8 mouse cellular contexts compared by ENCODE assay signal in the genomic region with DNA sequence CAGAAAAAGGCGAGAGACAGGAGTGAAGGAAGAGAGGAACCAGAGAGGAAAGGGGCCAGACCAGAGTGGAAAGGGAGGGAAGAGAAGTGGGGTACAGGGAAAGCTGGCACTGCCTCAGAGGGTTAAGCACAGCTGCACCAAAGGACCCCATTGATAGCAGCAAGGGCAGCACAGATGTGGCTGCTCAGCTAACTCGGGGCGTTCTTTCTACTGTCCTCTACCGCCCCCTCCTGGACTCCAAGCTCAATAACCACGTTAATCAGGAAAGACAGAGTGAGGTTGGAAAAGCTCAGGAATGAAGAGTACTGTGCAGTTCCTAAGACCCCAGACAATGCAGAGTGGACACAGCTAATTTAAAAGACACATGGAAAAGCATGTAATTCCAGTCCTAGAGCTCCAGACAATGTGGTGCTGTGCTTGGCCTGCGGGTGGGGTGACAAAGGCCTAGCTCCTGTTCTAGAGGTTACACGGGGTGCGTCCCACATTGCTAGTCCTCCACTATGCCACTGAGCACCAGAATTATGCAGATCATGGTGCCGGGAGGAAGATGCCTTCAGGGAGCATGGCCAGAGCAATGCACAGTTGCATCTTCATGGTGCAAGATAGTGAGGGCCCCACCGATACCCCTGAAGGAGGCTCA.
A peak's percentile ranks its signal among the peaks of the same experiment; 100 is the strongest.
DNase-seq lines count a peak whose midpoint lies in the region; ATAC-seq and TF ChIP-seq lines count a peak whose summit lies in the region.

No protein-coding gene starts in this region.

- no peaks in the 10 kb centered on the region for H3K4me1 ChIP-seq in thymus, adult 2 months (replicated peaks; ENCODE audit: control insufficient read depth, insufficient read depth, low read length)
- H3K4me1 ChIP-seq in intestine, embryonic 16.5 days (ENCODE audit: control insufficient read depth, insufficient read depth, low read length) = no peaks in the 10 kb centered on the region
- H3K4me1 ChIP-seq in limb, embryonic 11.5 days (ENCODE audit: control insufficient read depth, insufficient read depth, low read length) = peaks cover 3% of the 10 kb centered on the region; the same call in 1 of the 2 replicates
- H3K4me1 ChIP-seq in testis, adult 2 months (ENCODE audit: control insufficient read depth, insufficient read depth, low read length) = no peaks in the 10 kb centered on the region

- peak; percentile 74; the same call in 1 of the 2 replicates for ATAC-seq in frontal cortex, adult (ENCODE audit: low TSS enrichment)
- peak; percentile 36; the same call in 1 of the 2 replicates for ATAC-seq in intestine, embryonic 16.5 days
- no peak for ATAC-seq in limb, embryonic 11.5 days (ENCODE audit: insufficient number of reproducible peaks, low FRiP score, low TSS enrichment, low read depth)

- H3K9ac ChIP-seq in intestine, embryonic 16.5 days (ENCODE audit: low read depth, low read length) = no peak overlapping the region
- no peak overlapping the region for H3K9ac ChIP-seq in limb, embryonic 11.5 days (ENCODE audit: low read length)

- TF ChIP-seq POLR2A in thymus, adult 2 months (IDR thresholded peaks at IDR 0.05; ENCODE audit: control insufficient read depth, extremely low read depth, insufficient read depth, low read length, poor library complexity) = no peak
- no peak for TF ChIP-seq POLR2A in testis, adult 2 months (IDR thresholded peaks at IDR 0.05; ENCODE audit: control insufficient read depth, low read depth, low read length)

- H3K9me3 ChIP-seq in intestine, embryonic 16.5 days (ENCODE audit: control insufficient read depth, low read length) = no peaks in the 10 kb centered on the region
- H3K9me3 ChIP-seq in limb, embryonic 11.5 days (ENCODE audit: control insufficient read depth, low read length) = no peaks in the 10 kb centered on the region

- TF ChIP-seq CTCF in thymus, adult 2 months (IDR thresholded peaks at IDR 0.05; ENCODE audit: borderline replicate concordance, control insufficient read depth, extremely low read depth, insufficient read depth, low read length, poor library complexity) = no peak
- TF ChIP-seq CTCF in testis, adult 2 months (IDR thresholded peaks at IDR 0.05; ENCODE audit: control insufficient read depth, insufficient read depth, insufficient replicate concordance, low read depth, low read length) = peak; percentile 69; the same call in 1 of the 2 replicates

- H3K4me2 ChIP-seq in intestine, embryonic 16.5 days (ENCODE audit: low read depth, low read length) = no peak overlapping the region
- H3K4me2 ChIP-seq in limb, embryonic 11.5 days (ENCODE audit: low read depth, severe bottlenecking) = no peak overlapping the region

- no peaks in the 10 kb centered on the region for H3K27me3 ChIP-seq in thymus, adult 2 months (ENCODE audit: control insufficient read depth, insufficient read depth, low read length)
- no peaks in the 10 kb centered on the region for H3K27me3 ChIP-seq in intestine, embryonic 16.5 days (replicated peaks; ENCODE audit: control insufficient read depth, insufficient read depth, low read length)
- no peaks in the 10 kb centered on the region for H3K27me3 ChIP-seq in limb, embryonic 11.5 days (ENCODE audit: control insufficient read depth, insufficient read depth, low read length)
- H3K27me3 ChIP-seq in testis, adult 2 months (ENCODE audit: control insufficient read depth, insufficient read depth, low read length) = no peaks in the 10 kb centered on the region

- peak; percentile 10 for DNase-seq in thymus, adult 2 months
- no peak for DNase-seq in thymus, adult 18-20 months
- peak; percentile 89 to 92 for DNase-seq in cerebellum, postnatal 10 days
- peak; percentile 84 for DNase-seq in limb, embryonic 11.5 days (ENCODE audit: low spot score)
- peak; percentile 66 for DNase-seq in neural tube, embryonic 10.5 days (ENCODE audit: extremely low spot score, low spot score)

- 52% methylated on average over 10 of the region's 10 CpGs for WGBS in thymus, adult 2 months
- 46% methylated on average over 10 of the region's 10 CpGs for WGBS in intestine, embryonic 16.5 days
- 43% methylated on average over 10 of the region's 10 CpGs for WGBS in limb, embryonic 11.5 days

- H3K36me3 ChIP-seq in thymus, adult 2 months (ENCODE audit: control insufficient read depth, insufficient read depth, low read length) = no peaks in the 10 kb centered on the region
- no peaks in the 10 kb centered on the region for H3K36me3 ChIP-seq in intestine, embryonic 16.5 days (ENCODE audit: control insufficient read depth, insufficient read depth, low read length)
- no peaks in the 10 kb centered on the region for H3K36me3 ChIP-seq in limb, embryonic 11.5 days (ENCODE audit: control insufficient read depth, insufficient read depth, low read length)
- no peaks in the 10 kb centered on the region for H3K36me3 ChIP-seq in testis, adult 2 months (ENCODE audit: control insufficient read depth, insufficient read depth, low read length)

- H3K4me3 ChIP-seq in thymus, adult 2 months (ENCODE audit: control insufficient read depth, insufficient read depth, low read length) = no peak overlapping the region
- H3K4me3 ChIP-seq in intestine, embryonic 16.5 days (ENCODE audit: low read length) = no peak overlapping the region
- no peak overlapping the region for H3K4me3 ChIP-seq in limb, embryonic 11.5 days (ENCODE audit: low read depth, low read length)
- H3K4me3 ChIP-seq in testis, adult 2 months (ENCODE audit: control insufficient read depth, low read depth, low read length) = no peak overlapping the region

- no peak overlapping the region for H3K27ac ChIP-seq in thymus, adult 2 months (ENCODE audit: control insufficient read depth, insufficient read depth, low read length)
- no peak overlapping the region for H3K27ac ChIP-seq in intestine, embryonic 16.5 days (ENCODE audit: low read length)
- H3K27ac ChIP-seq in limb, embryonic 11.5 days (replicated peaks; ENCODE audit: low read depth, low read length) = no peak overlapping the region
- no peak overlapping the region for H3K27ac ChIP-seq in testis, adult 2 months (ENCODE audit: control insufficient read depth, insufficient read depth, low read depth, low read length)

Comparison
In these comparisons a context has a peak if more than half of its experiments do, and no peak if none do; other contexts are left out.
1. DNase-seq: peak in thymus, adult 2 months (single experiment), cerebellum, postnatal 10 days (2 of 2), limb, embryonic 11.5 days (single experiment) and neural tube, embryonic 10.5 days (single experiment); none in thymus, adult 18-20 months (0 of 2).